Mouse (Mus musculus) lung, embryonic 16.5 days (tissue): Measurements from ENCODE around the gene Ptpn1. TPM values are rescaled to one million over a fixed set of nuclear protein-coding genes. Genes with fewer than 3 reads are reported as not detected.

ENCODE experiments used
- ATAC-seq: fragments of 200-750 bp; cut with Nextera tagmentation; 2 replicates; pipeline ENCODE4 v1.8.0; 2017; ENCODE audit warnings: low read depth, mild to moderate bottlenecking, moderate library complexity
- H3K27ac ChIP-seq: fragments of 300-500 bp; sonication (generic); 2 replicates; pipeline ENCODE4 v1.5.1; 2014; ENCODE audit warnings: mild to moderate bottlenecking, control low read depth, low read length
- H3K27me3 ChIP-seq: fragments of 300-500 bp; sonication (generic); 2 replicates; pipeline ENCODE4 v1.6.1; 2014; ENCODE audit warnings: low read depth, low read length, mixed read lengths; ENCODE audit not compliant: control insufficient read depth, insufficient read depth
- H3K36me3 ChIP-seq: fragments of 300-500 bp; sonication (generic); 2 replicates; pipeline ENCODE4 v1.6.1; 2014; ENCODE audit warnings: low read length; ENCODE audit not compliant: control insufficient read depth, insufficient read depth
- H3K4me1 ChIP-seq: fragments of 300-500 bp; sonication (generic); replicated peaks from 2 replicates; pipeline ENCODE4 v1.6.1; 2014; ENCODE audit warnings: low read length, mixed read lengths; ENCODE audit not compliant: control insufficient read depth, insufficient read depth
- H3K4me2 ChIP-seq: fragments of 300-500 bp; sonication (generic); 2 replicates; pipeline ENCODE4 v1.6.1; 2014; ENCODE audit warnings: low read depth, low read length, control low read depth
- H3K4me3 ChIP-seq: fragments of 300-500 bp; sonication (generic); 2 replicates; pipeline ENCODE4 v1.5.1; 2014; ENCODE audit warnings: mild to moderate bottlenecking, low read length, control low read depth
- H3K9ac ChIP-seq: fragments of 300-500 bp; sonication (generic); 2 replicates; pipeline ENCODE4 v1.6.1; 2014; ENCODE audit warnings: low read length, control low read depth
- H3K9me3 ChIP-seq: fragments of 300-500 bp; sonication (generic); 2 replicates; pipeline ENCODE4 v1.6.1; 2016; ENCODE audit warnings: low read length; ENCODE audit not compliant: control insufficient read depth
- WGBS: fragments of 180-500 bp; shearing (Covaris S2); extraction: QIAGEN DNeasy Blood & Tissue Kit; methylation state at CpG from one replicate; pipeline ENCODE4 v1.1.7; 2014; 5-methylcytosine and 5-hydroxymethylcytosine counted together
- polyA plus RNA-seq: library from polyadenylated mRNA; unstranded; fragments of >200 nt; fragmentation: Nextera tagmentation; extraction: Ambion mirVana; gene quantifications from 2 replicates; pipeline ENCODE4 v1.2.1, GENCODE M21; 2015

The Ptpn1 gene
- polyA plus RNA-seq, result 56.3 and 73.3 TPM in 2 replicates

- peak; percentile 97 for ATAC-seq
- Histone ChIP-seq H3K4me1 (peaks cover 36% of the 10 kb centered on the region), H3K36me3 (no peaks in the 10 kb centered on the region), H3K27ac (peak within 1 kb of the TSS; percentile 88), H3K27me3 (no peaks in the 10 kb centered on the region), H3K9me3 (no peaks in the 10 kb centered on the region), H3K9ac (peak within 1 kb of the TSS; percentile 88), H3K4me3 (peak within 1 kb of the TSS; percentile 67), H3K4me2 (peak within 1 kb of the TSS; percentile 73)
- WGBS, result 0% methylated on average over 95 of the region's 99 CpGs
These were observed at the start of gene Ptpn1 for GRCm38 (mm10) chr2:167931985-167932726. Ptpn1 (plus strand) TSS chr2:167932057.

GRCm38 (mm10) chr2:167886485-167886884 lies 45.4 kb upstream of the Ptpn1 start:
- H3K9ac ChIP-seq, result peak overlapping the region; percentile 5
- peak; percentile 26; the same call in 1 of the 2 replicates for ATAC-seq
- peak overlapping the region; percentile 83 for H3K27ac ChIP-seq
- H3K9me3 ChIP-seq, result 0 out of 2 replicates have a peak, but pooled peaks cover 3% of the 10 kb centered on the region
- H3K36me3 ChIP-seq, result no peaks in the 10 kb centered on the region
- H3K4me3 ChIP-seq, result no peak overlapping the region
- peaks cover 31% of the 10 kb centered on the region for H3K4me1 ChIP-seq
- H3K4me2 ChIP-seq, result no peak overlapping the region
- H3K27me3 ChIP-seq, result no peaks in the 10 kb centered on the region
- 49% methylated on average over 7 of the region's 7 CpGs for WGBS

GRCm38 (mm10) chr2:167887516-167888347 lies 44.1 kb upstream of the Ptpn1 start:
- Histone ChIP-seq H3K4me1 (peaks cover 35% of the 10 kb centered on the region), H3K4me3 (peak overlapping the region; percentile 37), H3K27me3 (no peaks in the 10 kb centered on the region), H3K36me3 (no peaks in the 10 kb centered on the region), H3K9me3 (no peaks in the 10 kb centered on the region), H3K4me2 (peak overlapping the region; percentile 59), H3K27ac (peak overlapping the region; percentile 83), H3K9ac (peak overlapping the region; percentile 16; the same call in 1 of the 2 replicates)
- 6% methylated on average over 22 of the region's 22 CpGs for WGBS
- peak; percentile 59 for ATAC-seq

GRCm38 (mm10) chr2:167888834-167889233 lies 43.0 kb upstream of the Ptpn1 start:
- ATAC-seq, result no peak
- 52% methylated on average over 6 of the region's 6 CpGs for WGBS
- no peaks in the 10 kb centered on the region for H3K9me3 ChIP-seq
- H3K27me3 ChIP-seq, result no peaks in the 10 kb centered on the region
- H3K4me2 ChIP-seq, result no peak overlapping the region
- peaks cover 35% of the 10 kb centered on the region for H3K4me1 ChIP-seq
- H3K4me3 ChIP-seq, result no peak overlapping the region
- peak overlapping the region; percentile 83 for H3K27ac ChIP-seq
- H3K9ac ChIP-seq, result peak overlapping the region; percentile 22; the same call in 1 of the 2 replicates
- H3K36me3 ChIP-seq, result no peaks in the 10 kb centered on the region

GRCm38 (mm10) chr2:167889886-167890285 lies 42.0 kb upstream of the Ptpn1 start:
- Histone ChIP-seq H3K9ac (0 out of 2 replicates have a peak overlapping the region, but pooled peaks have one; percentile 6), H3K36me3 (no peaks in the 10 kb centered on the region), H3K4me2 (no peak overlapping the region), H3K4me1 (peaks cover 36% of the 10 kb centered on the region), H3K4me3 (no peak overlapping the region), H3K27me3 (no peaks in the 10 kb centered on the region), H3K9me3 (no peaks in the 10 kb centered on the region), H3K27ac (no peak overlapping the region)
- WGBS, result 74% methylated on average over 4 of the region's 4 CpGs
- no peak for ATAC-seq

GRCm38 (mm10) chr2:167891908-167892307 lies 39.9 kb upstream of the Ptpn1 start:
- Histone ChIP-seq H3K4me1 (peaks cover 27% of the 10 kb centered on the region), H3K9me3 (no peaks in the 10 kb centered on the region), H3K4me3 (no peak overlapping the region), H3K9ac (0 out of 2 replicates have a peak overlapping the region, but pooled peaks have one; percentile 31), H3K4me2 (no peak overlapping the region), H3K27ac (0 out of 2 replicates have a peak overlapping the region, but pooled peaks have one; percentile 27), H3K36me3 (no peaks in the 10 kb centered on the region), H3K27me3 (peaks cover 6% of the 10 kb centered on the region; the same call in 1 of the 2 replicates)
- peak; percentile 44 for ATAC-seq
- WGBS, result 14% methylated on average over 9 of the region's 9 CpGs

- Histone ChIP-seq H3K4me3 (no peak overlapping the region), H3K27me3 (peaks cover 6% of the 10 kb centered on the region; the same call in 1 of the 2 replicates), H3K9me3 (no peaks in the 10 kb centered on the region), H3K4me2 (no peak overlapping the region), H3K27ac (no peak overlapping the region; the same call in 1 of the 2 replicates), H3K9ac (no peak overlapping the region), H3K36me3 (no peaks in the 10 kb centered on the region), H3K4me1 (peaks cover 12% of the 10 kb centered on the region)
- WGBS, result 46% methylated on average over 10 of the region's 10 CpGs
- peak; percentile 19; the same call in 1 of the 2 replicates for ATAC-seq
These were observed 38.2 kb upstream of the Ptpn1 start for GRCm38 (mm10) chr2:167893680-167894079.

- Histone ChIP-seq H3K27me3 (peaks cover 10% of the 10 kb centered on the region; the same call in 1 of the 2 replicates), H3K9ac (0 out of 2 replicates have a peak overlapping the region, but pooled peaks have one; percentile 45), H3K36me3 (no peaks in the 10 kb centered on the region), H3K9me3 (no peaks in the 10 kb centered on the region), H3K4me1 (peaks cover 8% of the 10 kb centered on the region), H3K4me3 (peak overlapping the region; percentile 25), H3K27ac (no peak overlapping the region), H3K4me2 (peak overlapping the region; percentile 52)
- peak; percentile 69 for ATAC-seq
- WGBS, result under 1% methylated on average over 30 of the region's 30 CpGs
These were observed 36.9 kb upstream of the Ptpn1 start for GRCm38 (mm10) chr2:167894948-167895372.
